Mouse (Mus musculus): ENCODE measurements around the gene AY074887.

Gene AY074887

DNA sequence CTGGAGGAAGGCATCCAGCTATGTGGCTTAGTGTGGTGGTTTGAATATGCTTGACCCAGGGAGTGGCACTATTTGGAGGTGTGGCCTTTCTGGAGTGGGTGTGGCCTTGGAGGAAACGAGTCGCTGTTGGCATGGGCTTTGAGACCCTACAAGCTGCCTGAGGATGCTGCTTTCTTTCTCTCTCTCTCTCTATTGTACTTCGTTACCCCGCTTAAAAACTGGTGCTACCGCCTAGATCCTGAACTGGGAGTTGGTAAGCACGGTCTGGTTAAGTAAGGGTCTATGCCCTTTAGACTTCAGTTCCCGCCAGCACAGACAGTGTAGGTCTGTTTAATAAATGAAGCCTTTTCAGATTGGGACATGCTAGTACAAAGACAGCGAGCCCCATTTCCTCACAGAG is 34.4 kb downstream of the AY074887 start:
- DNase-seq (ENCODE audit: low spot score), result no peak

DNA sequence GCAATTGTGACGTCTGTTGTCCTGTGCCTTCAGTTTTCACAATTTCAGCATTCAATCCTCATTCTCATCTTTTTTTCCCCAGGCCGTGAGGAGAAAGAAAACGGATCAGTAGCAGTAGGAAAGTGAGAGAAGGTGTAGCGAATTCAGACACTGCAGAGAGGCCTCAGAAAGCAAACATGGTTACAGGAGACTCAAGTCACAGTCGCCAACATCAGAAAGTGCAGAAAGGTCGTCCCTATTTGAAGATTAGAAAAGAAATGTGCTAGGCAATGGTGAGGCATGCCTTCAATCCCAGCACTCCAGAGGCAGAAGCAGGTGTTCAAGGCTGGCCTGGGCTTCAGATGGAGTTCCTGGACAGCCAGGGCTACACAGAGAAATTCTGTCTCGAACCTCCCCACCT is 35.2 kb downstream of the AY074887 start:
- no peak for DNase-seq (ENCODE audit: low spot score)

DNA sequence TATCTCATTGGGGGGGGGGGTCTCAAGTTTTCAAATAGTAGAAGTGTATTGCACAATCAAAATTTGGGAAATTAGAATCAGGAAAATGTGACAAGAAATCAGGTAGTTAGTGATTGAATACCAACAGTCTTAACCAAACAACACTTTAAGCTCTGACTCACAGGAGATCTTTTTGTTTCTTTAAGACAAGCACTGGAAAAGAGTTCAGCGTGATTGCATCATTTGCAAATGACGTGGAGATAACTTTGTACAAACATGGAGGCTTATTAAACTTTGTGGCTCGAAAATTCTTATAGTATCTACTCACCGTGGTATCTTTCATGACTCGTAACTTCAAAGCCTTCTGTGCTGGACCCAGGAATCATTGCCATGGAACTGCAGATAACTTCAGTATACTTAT is 41.4 kb downstream of the AY074887 start:
- no peak for DNase-seq (ENCODE audit: low spot score)

Data from embryo, embryonic 10 days (tissue).